Mouse (Mus musculus) forelimb bud, embryonic 11.5 days (tissue): ENCODE measurements around the gene Map7d1.
"Not testable (repeated sequence)": the region's sequence is repeated elsewhere in the genome, so short reads cannot be mapped to it uniquely, and the experiment has no call there.

ENCODE experiments used
- DNase-seq: peaks from one replicate; pipeline ENCODE4 v3.0.0-alpha.2; 2012; ENCODE audit warnings: low read depth, low spot score

Gene Map7d1

DNA sequence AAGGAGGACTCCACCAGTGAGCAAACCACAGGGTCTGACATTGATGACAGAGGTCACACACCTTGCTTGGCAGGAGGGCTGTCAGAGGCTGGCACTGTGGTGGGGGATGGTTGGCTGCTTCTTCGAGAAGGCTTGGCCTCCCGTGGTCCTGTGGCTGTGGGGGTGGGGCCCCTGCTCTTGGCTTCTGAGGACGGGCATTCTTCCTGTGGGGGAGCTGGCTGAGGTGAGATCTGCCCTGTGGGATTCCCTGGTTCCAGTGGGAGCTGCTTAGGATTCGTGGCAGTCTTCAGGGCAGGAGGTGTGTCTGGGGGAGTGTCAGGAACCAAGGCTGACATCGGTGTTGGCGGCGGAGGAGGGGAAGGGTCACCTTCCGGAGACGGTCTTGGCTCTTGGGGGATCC lies 14.2 kb downstream of the Map7d1 start:
- DNase-seq, result no peak

- DNase-seq, result no peak
These were observed 16.2 kb downstream of the Map7d1 start for GRCm38 (mm10) chr4:126239862-126240475.

GRCm38 (mm10) chr4:126237721-126238242 lies 18.4 kb downstream of the Map7d1 start:
- DNase-seq, result no peak

DNA sequence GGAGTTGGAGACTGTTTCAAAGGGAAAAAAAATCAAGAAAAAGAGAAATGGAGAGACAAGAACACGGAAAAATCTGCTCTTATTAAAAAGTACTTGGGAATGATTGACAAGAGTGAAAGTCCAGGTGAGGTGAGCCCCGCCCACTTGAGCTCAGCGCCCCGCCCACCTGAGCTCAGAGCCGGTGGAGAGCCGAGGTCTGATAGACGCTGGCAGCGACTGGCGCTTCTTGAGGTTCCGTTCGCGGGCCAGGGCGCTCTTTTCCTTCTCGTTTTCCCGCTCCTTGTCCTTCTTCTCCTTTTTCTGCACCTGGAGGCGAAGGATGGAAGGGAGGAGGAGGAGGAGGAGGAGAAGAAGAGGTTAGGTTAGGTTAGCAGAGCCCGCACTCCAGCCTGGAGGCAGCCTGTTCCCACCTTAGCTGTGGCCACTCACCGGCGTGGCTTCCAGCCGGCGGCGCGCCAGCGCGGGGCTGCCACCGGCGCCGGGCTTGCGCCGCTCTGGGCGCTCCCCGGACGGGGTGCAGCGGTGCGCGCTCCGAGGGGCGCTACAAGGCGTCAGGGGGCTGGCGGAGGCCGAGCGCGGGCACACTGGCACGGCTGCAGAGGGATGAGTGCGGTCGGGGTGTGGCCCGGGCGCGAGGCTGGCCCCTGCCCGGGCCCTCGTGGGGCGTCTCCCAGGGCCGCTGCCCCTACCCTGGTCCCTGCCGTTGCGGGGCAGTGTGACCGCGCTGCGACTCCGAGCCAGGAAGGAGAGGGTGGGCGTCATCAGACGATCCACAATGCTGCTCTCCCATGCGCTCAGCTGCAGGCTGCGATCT lies 19.5 kb downstream of the Map7d1 start:
- DNase-seq, result no peak

GRCm38 (mm10) chr4:126235191-126235590 lies 21.0 kb downstream of the Map7d1 start:
- DNase-seq, result no peak

DNA sequence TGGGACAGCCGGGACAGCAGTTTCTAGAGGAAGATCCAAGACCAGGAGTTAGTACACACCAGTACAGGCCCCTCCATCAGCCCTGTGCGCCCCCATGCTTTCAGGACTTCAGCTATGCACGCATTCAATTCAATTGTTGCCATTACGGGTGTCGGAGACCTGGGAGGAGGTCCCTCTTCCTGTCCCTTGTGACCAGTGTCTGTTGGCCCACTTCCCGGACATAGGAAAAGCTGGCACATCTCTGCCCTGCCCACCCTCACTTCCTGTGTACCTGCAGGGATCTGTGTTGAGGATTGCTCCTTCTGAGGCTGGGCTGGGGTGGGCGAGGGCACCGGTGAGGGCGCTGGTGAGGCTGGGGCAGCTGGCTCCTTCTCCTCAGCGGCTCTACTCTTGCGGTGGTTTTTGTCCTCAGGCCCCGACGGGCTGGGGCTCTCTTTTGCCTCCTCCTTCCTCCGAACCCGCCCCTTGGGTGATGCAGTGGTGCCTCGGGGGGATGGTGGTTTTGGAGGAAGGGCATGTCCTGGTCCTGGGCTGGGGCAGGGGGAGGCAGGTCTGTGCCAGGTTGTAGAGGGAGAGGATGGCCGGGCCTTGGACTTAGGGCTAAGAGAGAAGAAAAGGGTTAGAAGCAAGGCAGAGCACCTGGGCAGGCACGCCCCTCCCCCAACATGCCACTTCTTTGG lies 21.5 kb downstream of the Map7d1 start:
- no peak for DNase-seq

- DNase-seq, result no peak
These were observed 22.4 kb downstream of the Map7d1 start for GRCm38 (mm10) chr4:126233676-126234308.

DNA sequence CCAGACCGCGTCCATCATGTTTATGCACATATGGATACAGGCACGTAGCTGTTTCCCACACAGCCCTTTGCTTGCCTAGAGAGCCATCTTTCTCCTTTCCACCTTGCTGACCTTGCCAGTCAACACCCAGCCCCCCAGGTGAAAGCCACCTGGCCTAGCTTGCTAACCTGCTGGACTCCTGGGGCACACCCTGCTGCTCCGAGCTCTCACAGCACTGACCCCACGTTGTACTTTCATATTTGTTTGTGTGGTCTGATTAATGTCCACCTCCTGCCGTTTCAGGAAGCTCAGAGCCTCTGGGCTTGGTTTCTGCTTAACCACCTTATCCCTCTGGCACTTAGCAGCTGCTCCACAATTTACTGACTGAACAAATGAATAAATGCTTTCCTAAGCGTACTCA lies 26.2 kb downstream of the Map7d1 start:
- DNase-seq, result no peak

GRCm38 (mm10) chr4:126228144-126228543 lies 28.0 kb downstream of the Map7d1 start:
- no peak for DNase-seq

DNA sequence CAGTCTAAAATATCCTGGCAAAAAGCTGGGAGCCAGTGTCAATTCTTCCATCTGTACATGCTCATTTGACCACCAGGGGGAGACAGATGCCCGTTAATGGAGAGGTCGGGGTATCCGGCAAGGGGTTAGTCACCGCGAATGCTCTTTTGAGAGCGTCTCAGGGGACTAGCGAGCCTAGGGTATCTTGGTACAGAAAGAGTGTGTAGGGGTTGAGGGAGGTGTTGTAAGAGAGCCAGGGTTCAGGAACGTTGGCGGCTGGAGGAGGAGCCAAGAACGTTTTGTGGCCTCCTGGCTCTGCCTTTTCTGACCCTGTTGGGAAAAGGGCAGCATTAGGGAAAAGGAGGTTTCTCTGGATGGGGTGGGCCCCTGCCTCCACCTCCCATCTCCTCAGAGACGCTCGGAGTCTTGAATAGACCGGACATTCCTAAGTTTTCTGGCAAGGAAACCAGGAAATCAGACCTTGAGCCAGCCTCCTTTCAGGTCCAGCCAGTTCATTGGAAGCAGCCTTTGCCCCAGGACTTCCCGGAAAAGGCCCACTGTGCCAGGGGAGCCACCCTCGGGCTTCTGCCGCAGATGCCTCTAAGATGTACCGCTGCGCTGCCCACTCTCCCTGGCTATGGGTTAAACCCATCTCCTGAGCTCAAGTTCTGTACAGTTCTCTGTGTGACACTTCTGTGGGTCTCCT lies 28.9 kb downstream of the Map7d1 start:
- peak; percentile 90 for DNase-seq

DNA sequence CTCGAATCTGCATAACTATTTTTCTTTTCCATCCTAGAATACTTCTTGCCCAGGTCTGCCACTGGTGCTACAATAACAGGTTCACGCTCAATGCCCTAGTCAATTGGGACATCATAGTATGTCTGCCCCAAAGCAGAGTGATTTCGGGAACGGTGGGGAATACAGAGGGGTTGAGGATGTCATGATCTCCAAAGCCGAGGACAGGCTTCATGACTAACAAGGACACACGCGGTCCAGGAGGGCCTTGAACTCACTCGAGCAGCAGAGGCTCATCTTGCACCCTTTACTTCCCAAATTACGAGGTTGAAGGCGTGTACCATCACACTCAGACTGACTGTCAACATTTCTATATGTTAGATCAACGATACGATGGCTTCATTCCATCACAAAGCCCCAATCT lies 29.5 kb downstream of the Map7d1 start:
- no peak for DNase-seq

GRCm38 (mm10) chr4:126222631-126223030 lies 33.5 kb downstream of the Map7d1 start:
- DNase-seq, result no peak

DNA sequence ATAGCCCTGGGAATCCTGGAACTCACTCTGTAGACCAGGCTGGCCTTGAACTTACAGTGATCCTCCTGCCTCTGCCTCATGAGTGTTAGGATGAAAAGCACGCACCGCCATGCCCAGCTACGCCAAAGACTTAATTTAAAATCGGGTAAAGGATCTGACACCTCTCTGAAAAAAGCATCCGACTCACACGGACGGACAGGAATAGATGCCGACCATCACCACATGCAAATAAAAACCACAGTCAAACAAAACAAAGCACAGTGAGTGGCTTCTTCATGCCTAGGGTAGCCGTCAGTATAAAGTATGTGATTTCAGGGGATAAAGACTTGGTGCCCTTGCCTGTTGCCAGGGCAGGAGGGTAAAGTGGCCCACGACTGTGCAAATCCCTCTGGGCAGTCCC lies 36.1 kb downstream of the Map7d1 start:
- DNase-seq, result no peak

- DNase-seq, result not testable (repeated sequence)
These were observed 36.6 kb downstream of the Map7d1 start for GRCm38 (mm10) chr4:126219540-126219939.

- DNase-seq, result no peak
These were observed 38.4 kb downstream of the Map7d1 start for GRCm38 (mm10) chr4:126217771-126218170.

DNA sequence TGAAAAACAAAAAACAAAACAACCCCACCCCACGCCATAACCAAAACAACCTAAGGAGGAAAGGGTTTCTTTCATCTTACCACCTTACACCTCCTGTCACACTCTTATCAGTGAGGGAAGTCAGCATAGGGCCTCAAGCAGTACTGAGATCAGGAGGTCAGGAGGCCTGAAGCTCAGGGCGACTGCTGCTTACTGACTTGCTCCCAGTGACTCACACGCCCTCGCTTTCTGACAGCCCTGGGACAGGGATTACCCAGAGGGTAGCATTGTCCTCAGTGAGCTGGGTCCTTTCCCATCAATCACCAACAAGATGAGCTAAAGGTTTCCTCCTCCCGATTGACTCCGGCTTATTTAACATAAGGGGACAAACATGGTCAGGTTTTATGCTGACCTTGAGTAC lies 49.1 kb downstream of the Map7d1 start:
- no peak for DNase-seq

- no peak for DNase-seq
These were observed 50.8 kb downstream of the Map7d1 start for GRCm38 (mm10) chr4:126205386-126205785.

GRCm38 (mm10) chr4:126204661-126205230 lies 51.4 kb downstream of the Map7d1 start:
- no peak for DNase-seq

DNA sequence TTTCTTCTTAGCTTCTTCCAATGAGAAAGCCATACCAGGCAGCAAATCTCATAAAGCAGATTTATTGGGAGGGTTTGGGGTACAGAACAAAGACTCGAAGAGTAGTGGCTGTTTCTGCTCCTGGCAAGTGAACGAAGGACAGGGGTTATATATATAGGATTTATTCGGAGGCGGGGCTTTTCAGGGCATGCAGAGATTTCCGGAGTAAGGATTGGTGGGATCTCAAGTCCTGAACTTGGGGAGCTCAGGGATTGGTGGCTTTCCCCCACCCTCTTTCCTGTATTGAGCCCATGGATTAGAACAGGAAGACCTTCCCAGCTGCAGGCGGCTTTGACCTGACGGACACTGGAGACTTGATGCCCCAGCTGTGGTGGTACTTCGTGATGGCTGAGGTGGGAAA lies 52.1 kb downstream of the Map7d1 start:
- DNase-seq, result no peak

GRCm38 (mm10) chr4:126203336-126203895 lies 52.7 kb downstream of the Map7d1 start:
- no peak for DNase-seq
